In the genomic region with DNA sequence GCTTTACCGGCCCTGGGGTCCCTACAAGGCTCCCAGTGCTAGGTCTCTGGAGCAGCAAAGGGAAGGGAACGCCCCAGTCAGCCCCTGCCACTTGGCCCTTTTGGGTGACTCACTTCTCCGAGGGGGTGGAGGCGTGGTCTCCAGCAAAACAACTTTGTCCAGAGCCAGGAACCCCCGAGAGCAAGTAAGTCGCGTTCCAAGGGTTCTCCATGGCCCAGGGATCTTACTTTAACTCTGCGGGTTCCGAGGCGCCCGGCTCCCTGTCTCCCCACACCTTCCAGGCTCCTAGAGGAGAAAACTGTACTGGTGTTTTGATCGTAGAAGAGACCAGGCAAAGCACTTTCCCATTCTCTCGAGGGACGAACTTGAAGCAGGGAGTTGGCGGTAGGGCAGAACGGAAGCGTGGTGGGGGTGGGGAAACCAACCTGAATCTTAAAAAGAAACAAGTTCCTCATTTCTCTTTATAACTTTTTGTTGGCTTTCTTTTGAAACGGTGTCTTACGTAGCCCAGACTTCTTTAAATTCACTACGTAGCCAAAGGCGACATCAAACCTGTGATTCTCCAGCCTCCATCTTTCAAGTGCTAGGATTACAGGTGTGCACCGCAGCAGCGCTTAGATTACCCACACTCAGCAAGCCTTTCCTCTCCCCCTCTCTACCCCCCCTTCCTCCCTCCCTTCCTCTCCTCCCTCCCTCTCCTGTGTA, we compare ENCODE assay signal across 8 mouse cellular contexts. TPM values are rescaled to one million over a fixed set of nuclear protein-coding genes. Genes with fewer than 3 reads are reported as not detected.
A peak's percentile ranks its signal among the peaks of the same experiment; 100 is the strongest.
DNase-seq lines count a peak whose midpoint lies in the region; ATAC-seq lines count a peak whose summit lies in the region.

A gene (plus strand): TSS at position 109 of the 705 bp plus-strand sequence.

- H3K4me1 ChIP-seq in forebrain, embryonic 16.5 days (replicated peaks; ENCODE audit: control insufficient read depth, insufficient read depth, low read length) = no peaks in the 10 kb centered on the region
- 0 out of 2 replicates have a peak, but pooled peaks cover 3% of the 10 kb centered on the region for H3K4me1 ChIP-seq in hindbrain, embryonic 12.5 days

- H3K27me3 ChIP-seq in forebrain, embryonic 16.5 days (replicated peaks; ENCODE audit: control insufficient read depth, insufficient read depth, low read length) = no peaks in the 10 kb centered on the region
- H3K27me3 ChIP-seq in hindbrain, embryonic 12.5 days = 0 out of 2 replicates have a peak, but pooled peaks cover 2% of the 10 kb centered on the region

- no peaks in the 10 kb centered on the region for H3K9me3 ChIP-seq in forebrain, embryonic 16.5 days (ENCODE audit: control insufficient read depth, low read length)
- no peaks in the 10 kb centered on the region for H3K9me3 ChIP-seq in hindbrain, embryonic 12.5 days (replicated peaks)

- no peak within 1 kb of the TSS; the same call in 1 of the 2 replicates for H3K4me3 ChIP-seq in forebrain, embryonic 16.5 days (replicated peaks; ENCODE audit: low read length)
- H3K4me3 ChIP-seq in hindbrain, embryonic 12.5 days = 0 out of 2 replicates have a peak within 1 kb of the TSS, but pooled peaks have one; percentile 12

- DNase-seq in 416B (ENCODE audit: low read depth) = peak; percentile 86
- DNase-seq in liver = peak; percentile 60
- peak; percentile 86 for DNase-seq in naive thymus-derived CD4-positive, alpha-beta T cell, adult 2 months (ENCODE audit: low read depth)
- peak; percentile 55 to 58 for DNase-seq in thymus, postnatal 36 days
- no peak for DNase-seq in cerebellum, adult 8-10 months

- WGBS in forebrain, embryonic 16.5 days = 17% methylated on average over 23 of the region's 23 CpGs
- WGBS in hindbrain, embryonic 12.5 days = 13% methylated on average over 23 of the region's 23 CpGs

- no peak within 1 kb of the TSS for H3K27ac ChIP-seq in forebrain, embryonic 16.5 days (ENCODE audit: low read length)
- H3K27ac ChIP-seq in hindbrain, embryonic 12.5 days = 0 out of 2 replicates have a peak within 1 kb of the TSS, but pooled peaks have one; percentile 31

- H3K9ac ChIP-seq in forebrain, embryonic 16.5 days (replicated peaks; ENCODE audit: low read depth, low read length) = 0 out of 2 replicates have a peak within 1 kb of the TSS, but pooled peaks have one; percentile 11
- H3K9ac ChIP-seq in hindbrain, embryonic 12.5 days = no peak within 1 kb of the TSS

- H3K36me3 ChIP-seq in forebrain, embryonic 16.5 days (ENCODE audit: control insufficient read depth, insufficient read depth) = no peaks in the 10 kb centered on the region
- no peaks in the 10 kb centered on the region for H3K36me3 ChIP-seq in hindbrain, embryonic 12.5 days

- peak within 1 kb of the TSS; percentile 5 for H3K4me2 ChIP-seq in forebrain, embryonic 16.5 days (ENCODE audit: low read length)
- peak within 1 kb of the TSS; percentile 22 for H3K4me2 ChIP-seq in hindbrain, embryonic 12.5 days (replicated peaks)

- peak; percentile 83 for ATAC-seq in activated CD4-positive, CD25-positive, alpha-beta regulatory T cell, adult 4 months
- ATAC-seq in forebrain, embryonic 16.5 days = no peak
- no peak for ATAC-seq in hindbrain, embryonic 12.5 days (ENCODE audit: low FRiP score)

RNA-seq across cellular contexts. Expression of the gene that starts here (rescaled TPM):
- 100 to 1,000 TPM; 595 to 746 TPM for polyA plus RNA-seq in activated CD4-positive, CD25-positive, alpha-beta regulatory T cell, adult 4 months (2017; shearing (Covaris generic))
- polyA plus RNA-seq in forebrain, embryonic 16.5 days (2015; fragmentation: Nextera tagmentation; extraction: Ambion mirVana) = 4.9 and 5.4 TPM in 2 replicates
- polyA plus RNA-seq in hindbrain, embryonic 12.5 days (2016; fragmentation: Nextera tagmentation; extraction: Ambion mirVana) = 10.6 and 15.0 TPM in 2 replicates

Comparison
In these comparisons a context has a peak if more than half of its experiments do, and no peak if none do; other contexts are left out.
1. RNA of the gene that starts here (polyA plus RNA-seq): 595 to 746 TPM in activated CD4-positive, CD25-positive, alpha-beta regulatory T cell, adult 4 months; 10.6 to 15.0 TPM in hindbrain, embryonic 12.5 days and 4.9 to 5.4 TPM in forebrain, embryonic 16.5 days; every median in the first group is over 10 times any median in the second.